Mouse (Mus musculus) leukemia stem cell, adult 10-12 weeks (primary cell): ENCODE results near the gene Nfkbid. TPM values are rescaled to one million over a fixed set of nuclear protein-coding genes. Genes with fewer than 3 reads are reported as not detected.

Experiments used
- polyA plus RNA-seq: library from polyadenylated mRNA; stranded (reverse); fragments of >175 nt; gene quantifications from 2 replicates; pipeline ENCODE4 v1.2.3, GENCODE M21; 2012; ENCODE audit warnings: low replicate concordance

Gene Nfkbid
- 16.8 and 18.4 TPM in 2 replicates for polyA plus RNA-seq

DNA sequence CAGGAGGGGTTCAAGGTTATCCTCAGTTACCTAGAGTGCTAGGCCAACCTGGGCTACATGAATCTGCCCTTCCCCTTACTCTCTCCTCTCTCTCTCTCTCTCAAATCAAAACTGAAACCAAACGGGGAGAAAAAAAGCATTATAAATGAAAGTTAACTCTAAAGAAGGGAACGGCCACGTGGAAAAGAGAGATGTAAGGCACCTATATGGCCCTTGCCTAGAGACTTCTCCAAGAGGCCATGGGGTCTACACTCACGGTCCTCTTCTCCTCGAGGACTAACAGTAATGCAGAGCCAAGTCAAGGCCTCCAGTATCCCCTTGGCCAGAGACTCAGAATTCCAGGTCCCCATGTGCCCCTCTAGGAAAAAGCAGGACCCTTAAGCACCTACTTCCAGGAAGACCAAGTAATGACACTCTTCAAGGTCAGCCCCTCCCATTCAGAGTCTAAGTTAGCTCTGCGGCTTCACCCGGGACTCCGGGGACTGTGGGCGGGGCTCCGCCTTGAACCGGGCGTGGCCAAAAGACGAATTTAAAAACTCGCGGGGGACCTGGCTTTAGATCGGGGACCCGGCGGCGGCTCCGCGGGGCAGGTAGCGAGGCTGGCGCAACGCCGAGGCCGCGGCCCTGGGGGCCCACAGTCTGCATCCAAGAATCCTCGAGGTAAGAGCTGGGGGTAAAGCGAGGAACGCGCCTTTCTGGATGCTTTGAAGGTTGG, at the start of gene Nfkbid:
Nfkbid (plus strand) TSS at position 558 of the 715 bp plus-strand sequence.

DNA sequence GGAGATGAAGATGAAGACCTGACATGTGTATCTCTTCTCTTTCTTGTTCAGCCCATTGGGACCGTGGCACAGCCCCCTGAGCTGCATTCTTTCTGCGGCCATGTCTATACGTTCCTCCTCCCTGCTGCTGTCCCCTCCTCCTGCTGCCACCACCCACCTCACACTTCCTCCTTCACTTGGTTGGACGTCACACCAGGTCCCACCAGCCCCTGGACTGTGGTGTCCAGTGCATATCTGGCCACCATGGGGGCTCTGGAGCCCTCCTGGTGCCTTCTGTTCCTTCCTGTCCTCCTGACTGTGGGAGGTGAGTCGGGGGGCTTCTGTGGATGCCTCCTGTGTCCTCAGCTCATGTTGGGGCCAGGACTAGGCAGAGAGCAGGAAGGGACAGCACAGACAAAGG, 7.9 kb upstream of the Nfkbid start, which contains the start of gene Tyrobp:
Tyrobp (plus strand) TSS at position 165 of the 400 bp plus-strand sequence.

DNA sequence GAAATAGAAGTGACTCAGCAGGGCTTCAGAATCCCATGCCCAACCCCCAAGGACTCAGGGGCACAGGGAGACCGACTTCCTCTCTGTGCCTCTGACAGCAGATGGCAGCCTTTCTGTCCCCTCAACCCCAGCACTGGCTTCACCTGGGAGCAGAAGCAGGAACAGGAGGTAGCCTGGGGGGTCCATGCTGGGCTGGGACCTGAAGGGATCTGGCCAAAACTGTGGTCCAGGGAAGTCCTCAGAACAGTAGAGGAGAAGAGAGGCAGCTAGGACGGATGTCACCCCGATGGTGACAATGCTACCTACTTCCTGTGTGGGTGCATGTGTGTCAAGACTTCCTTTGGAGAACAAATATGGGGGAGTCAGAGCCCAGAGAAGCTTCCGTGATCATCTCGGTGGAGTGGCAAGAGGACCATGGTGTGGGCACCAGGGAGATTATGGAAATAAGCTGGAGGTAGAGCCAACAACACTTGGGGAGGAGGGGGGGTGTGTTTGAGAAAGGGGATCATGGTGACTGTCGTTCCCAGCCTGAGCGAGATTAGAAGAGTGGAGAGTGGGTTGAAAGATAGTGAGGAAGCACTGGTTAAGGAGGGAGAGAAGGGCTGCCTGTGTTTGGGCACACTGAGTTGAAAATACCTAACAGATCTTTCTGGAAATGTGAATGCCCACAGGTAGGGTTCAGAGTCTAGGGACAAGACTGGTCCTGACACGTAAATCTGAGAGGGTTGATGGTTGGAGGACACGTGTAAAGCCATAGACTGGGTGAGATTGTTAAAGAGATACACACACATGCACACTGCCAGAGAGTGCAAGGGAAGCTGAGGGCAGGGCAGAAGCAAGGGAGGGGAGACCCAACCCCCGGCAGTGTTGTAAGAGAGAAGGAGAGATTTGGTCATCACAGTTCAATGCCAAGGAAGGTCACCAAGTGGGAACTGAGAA, 1.7 kb upstream of the Nfkbid start, which contains the start of gene Hcst:
Hcst (minus strand) TSS at position 294 of the 939 bp plus-strand sequence.

DNA sequence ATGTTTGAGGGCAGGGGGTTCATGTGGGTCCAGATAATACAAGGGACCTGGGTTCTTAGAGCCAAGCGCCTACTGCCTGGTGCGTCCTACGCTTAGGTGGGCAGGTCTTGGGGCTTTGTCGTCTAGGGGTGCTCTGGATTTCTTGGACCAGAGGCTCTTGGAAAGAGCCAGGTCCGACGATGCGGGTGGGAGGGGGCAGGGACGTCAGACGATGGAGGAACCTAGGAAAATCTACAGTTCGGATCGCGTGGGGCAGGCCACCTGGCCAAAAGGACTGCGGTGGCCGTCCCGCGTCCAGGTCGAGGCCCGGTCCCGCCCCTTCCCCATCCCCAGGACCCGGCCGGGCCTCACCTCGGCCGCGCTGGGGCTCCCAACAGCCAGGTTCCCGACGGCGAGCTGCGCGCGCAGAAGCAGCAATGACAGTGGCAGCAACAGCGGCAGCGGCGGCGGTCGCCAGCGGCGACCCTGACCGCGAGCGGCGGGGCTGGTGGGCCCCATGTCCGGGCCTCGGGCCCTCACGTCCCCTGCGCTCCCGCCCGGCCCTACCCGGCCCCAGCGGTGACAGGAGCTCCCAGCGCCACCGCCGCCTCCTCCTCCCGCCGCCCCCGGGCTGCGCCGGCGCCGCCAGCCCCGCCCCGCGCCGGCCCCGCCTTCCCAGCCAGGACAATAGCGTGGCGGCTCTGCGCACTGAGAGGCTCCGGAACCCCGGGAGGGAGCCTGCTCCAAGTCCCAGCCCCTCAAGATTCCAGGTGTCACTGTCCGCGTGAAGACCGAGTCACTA, 23.6 kb downstream of the Nfkbid start, which contains the start of gene Aplp1:
Aplp1 (minus strand) TSS at position 565 of the 781 bp plus-strand sequence.

DNA sequence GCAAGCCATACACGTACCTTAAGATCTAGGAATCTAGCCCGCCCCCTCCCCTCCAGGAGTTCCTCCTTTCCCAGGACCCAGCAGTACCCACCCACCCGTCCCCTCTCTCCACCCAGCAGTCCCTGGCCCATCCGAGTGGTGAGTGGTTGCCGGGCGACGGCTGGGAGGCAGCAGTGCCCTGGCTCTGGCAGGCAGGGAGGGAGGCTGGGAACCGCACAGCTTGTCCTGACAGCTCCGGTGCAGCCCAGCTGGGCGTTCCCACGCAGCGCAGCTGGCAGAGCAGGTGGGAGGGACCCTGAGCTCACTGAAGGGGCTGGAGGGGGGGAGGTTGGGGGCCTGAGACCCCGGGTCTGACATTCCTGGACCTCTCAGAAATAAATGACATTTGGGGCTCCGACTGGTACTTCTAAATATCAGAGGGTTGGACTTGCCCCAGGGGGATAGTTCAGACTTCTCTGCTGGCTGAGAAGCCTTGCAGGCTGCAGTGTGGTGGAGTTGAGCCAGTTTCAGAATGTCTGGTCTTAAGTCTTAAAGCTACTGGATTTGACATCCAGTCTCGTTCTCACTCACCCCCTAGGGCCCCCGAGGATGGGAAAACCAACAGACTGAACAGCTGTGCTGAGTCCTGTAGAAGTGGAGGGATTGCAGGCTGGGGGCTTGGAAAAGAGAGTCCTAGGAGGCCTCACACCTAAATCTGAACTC, 36.2 kb downstream of the Nfkbid start, which contains the start of the genes Kirrel2 and Nphs1:
Kirrel2 (minus strand) TSS at position 62 of the 702 bp plus-strand sequence.
Nphs1 (plus strand) TSS at position 687 of the 702 bp plus-strand sequence.

Other genes starting within 250 kb of the Nfkbid start
- not detected in 2 replicates for gene Cox7a1, start 237.6 kb upstream of the Nfkbid start, polyA plus RNA-seq
- 94.0 and 122 TPM in 2 replicates for gene Capns1, start 222.9 kb upstream of the Nfkbid start, polyA plus RNA-seq
- 28.6 and 47.9 TPM in 2 replicates for gene Polr2i, start 189.8 kb upstream of the Nfkbid start, polyA plus RNA-seq
- 10.1 and 15.2 TPM in 2 replicates for gene Tbcb, start 189.5 kb upstream of the Nfkbid start, polyA plus RNA-seq
- not detected in 2 replicates for gene Ovol3, start 186.0 kb upstream of the Nfkbid start, polyA plus RNA-seq
- 0.24 TPM in 1 of 2 replicates, not detected in the other for gene Thap8, start 141.6 kb upstream of the Nfkbid start, polyA plus RNA-seq
- gene Wdr62, start 141.3 kb upstream of the Nfkbid start, polyA plus RNA-seq = 22.7 and 114 TPM in 2 replicates
- gene Clip3, start 130.0 kb upstream of the Nfkbid start, polyA plus RNA-seq = 0.65 and 4.6 TPM in 2 replicates
- gene Alkbh6, start 113.0 kb upstream of the Nfkbid start, polyA plus RNA-seq = 91.3 and 100.0 TPM in 2 replicates
- 1.8 and 1.9 TPM in 2 replicates for gene Syne4, start 106.9 kb upstream of the Nfkbid start, polyA plus RNA-seq
- 0.96 and 1.7 TPM in 2 replicates for gene E130208F15Rik, start 100.0 kb upstream of the Nfkbid start, polyA plus RNA-seq
- gene Sdhaf1, start 97.8 kb upstream of the Nfkbid start, polyA plus RNA-seq = 4.7 and 8.8 TPM in 2 replicates
- 0.06 and 0.26 TPM in 2 replicates for gene Lrfn3, start 59.0 kb upstream of the Nfkbid start, polyA plus RNA-seq
- gene Tyrobp, start 8.0 kb upstream of the Nfkbid start, polyA plus RNA-seq = 9.6 and 46.1 TPM in 2 replicates
- 10.4 TPM in 1 of 2 replicates, not detected in the other for gene Hcst, start 1.9 kb upstream of the Nfkbid start, polyA plus RNA-seq
- 1.1 and 1.3 TPM in 2 replicates for gene Aplp1, start 23.8 kb downstream of the Nfkbid start, polyA plus RNA-seq
- not detected in 2 replicates for gene Kirrel2, start 36.0 kb downstream of the Nfkbid start, polyA plus RNA-seq
- gene Nphs1, start 36.6 kb downstream of the Nfkbid start, polyA plus RNA-seq = 0.14 TPM in 1 of 2 replicates, not detected in the other
- 0.13 TPM in 1 of 2 replicates, not detected in the other for gene Prodh2, start 71.9 kb downstream of the Nfkbid start, polyA plus RNA-seq
- 121 and 163 TPM in 2 replicates for gene Arhgap33, start 113.3 kb downstream of the Nfkbid start, polyA plus RNA-seq
- 22.9 and 50.6 TPM in 2 replicates for gene Hspb6, start 130.4 kb downstream of the Nfkbid start, polyA plus RNA-seq
- 29.4 and 49.1 TPM in 2 replicates for gene Proser3, start 130.6 kb downstream of the Nfkbid start, polyA plus RNA-seq
- 59.6 and 64.2 TPM in 2 replicates for gene Lin37, start 138.1 kb downstream of the Nfkbid start, polyA plus RNA-seq
- gene U2af1l4, start 141.6 kb downstream of the Nfkbid start, polyA plus RNA-seq = 12.7 and 61.9 TPM in 2 replicates
- 1.2 and 1.6 TPM in 2 replicates for gene Gm49396, start 141.6 kb downstream of the Nfkbid start, polyA plus RNA-seq
- 17.5 and 44.6 TPM in 2 replicates for gene Psenen, start 141.9 kb downstream of the Nfkbid start, polyA plus RNA-seq
- 8.1 and 20.3 TPM in 2 replicates for gene Igflr1, start 143.7 kb downstream of the Nfkbid start, polyA plus RNA-seq
- gene Kmt2b, start 167.0 kb downstream of the Nfkbid start, polyA plus RNA-seq = 143 and 153 TPM in 2 replicates
- 133 and 177 TPM in 2 replicates for gene Zbtb32, start 177.2 kb downstream of the Nfkbid start, polyA plus RNA-seq
- 1.3 TPM in 1 of 2 replicates, not detected in the other for gene Upk1a, start 191.1 kb downstream of the Nfkbid start, polyA plus RNA-seq
- 47.1 and 83.9 TPM in 2 replicates for gene Cox6b1, start 204.4 kb downstream of the Nfkbid start, polyA plus RNA-seq
- 0.35 TPM in 1 of 2 replicates, not detected in the other for gene Etv2, start 214.1 kb downstream of the Nfkbid start, polyA plus RNA-seq
- gene Rbm42, start 228.6 kb downstream of the Nfkbid start, polyA plus RNA-seq = 329 and 344 TPM in 2 replicates
- gene Haus5, start 243.3 kb downstream of the Nfkbid start, polyA plus RNA-seq = 7.2 and 44.1 TPM in 2 replicates
- gene Pmis2, start 249.9 kb downstream of the Nfkbid start, polyA plus RNA-seq = not detected in 2 replicates